Mouse (Mus musculus): ENCODE measurements around the gene Rpl11. TPM values are rescaled to one million over a fixed set of nuclear protein-coding genes. Genes with fewer than 3 reads are reported as not detected.
"Not testable (repeated sequence)": the region's sequence is repeated elsewhere in the genome, so short reads cannot be mapped to it uniquely, and the experiment has no call there.

The Rpl11 gene
- total RNA-seq, 2 experiments from 2014 or later = 209 to 218 TPM

DNA sequence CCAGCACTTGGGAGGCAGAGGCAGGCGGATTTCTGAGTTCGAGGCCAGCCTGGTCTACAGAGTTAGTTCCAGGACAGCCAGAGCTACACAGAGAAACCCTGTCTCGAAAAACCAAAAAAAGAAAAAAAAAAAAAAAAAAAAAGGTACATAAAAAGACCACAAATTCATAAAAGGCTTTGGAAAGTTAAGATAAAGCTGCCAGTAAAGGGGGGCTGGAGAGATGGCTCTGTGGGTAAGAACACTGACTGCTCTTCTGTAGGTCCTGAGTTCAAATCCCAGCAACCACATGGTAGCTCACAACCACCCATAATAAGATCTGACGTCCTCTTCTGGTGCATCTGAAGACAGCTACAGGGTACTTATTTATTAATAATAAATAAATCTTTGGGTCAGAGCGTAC lies 73.0 kb downstream of the Rpl11 start:
- DNase-seq = not testable (repeated sequence)

Other genes starting within 250 kb of the Rpl11 start
- 10 to 100 TPM; 22.6 to 25.2 TPM for gene Srsf10, start 197.7 kb downstream of the Rpl11 start, total RNA-seq (2021)
- gene Pnrc2, start 179.6 kb downstream of the Rpl11 start, total RNA-seq (2021) = 10 to 100 TPM; 25.7 to 36.4 TPM
- gene Cnr2, start 158.0 kb downstream of the Rpl11 start, total RNA-seq (2021) = under 1 TPM; 0.08 to 0.10 TPM
- gene Fuca1, start 132.7 kb downstream of the Rpl11 start, total RNA-seq (2021) = 10 to 100 TPM; 18.9 to 21.7 TPM
- gene Hmgcl, start 107.0 kb downstream of the Rpl11 start, total RNA-seq (2021) = 10 to 100 TPM; 41.5 to 42.3 TPM
- 1 to 10 TPM in 1 of 2 experiments, under 1 TPM in 1; 0.72 to 1.5 TPM for gene Gale, start 89.7 kb downstream of the Rpl11 start, total RNA-seq (2021)
- 10 to 100 TPM; 25.3 to 30.7 TPM for gene Lypla2, start 80.8 kb downstream of the Rpl11 start, total RNA-seq (2021)
- gene Pithd1, start 66.2 kb downstream of the Rpl11 start, total RNA-seq (2021) = 10 to 100 TPM; 22.0 to 22.6 TPM
- 10 to 100 TPM; 45.3 to 50.6 TPM for gene Eloa, start 31.7 kb downstream of the Rpl11 start, total RNA-seq (2021)
- 10 to 100 TPM; 13.5 to 21.2 TPM for gene Id3, start 90.1 kb upstream of the Rpl11 start, total RNA-seq (2021)
- gene E2f2, start 119.0 kb upstream of the Rpl11 start, total RNA-seq (2021) = 1 to 10 TPM; 1.8 to 3.5 TPM
- 1 to 10 TPM; 2.8 to 3.0 TPM for gene Asap3, start 152.9 kb upstream of the Rpl11 start, total RNA-seq (2021)
- 100 to 1,000 TPM; 234 to 298 TPM for gene Tcea3, start 194.3 kb upstream of the Rpl11 start, total RNA-seq (2021)
- 10 to 100 TPM; 25.4 to 26.1 TPM for gene Zfp46, start 231.3 kb upstream of the Rpl11 start, total RNA-seq (2021)

Data from gastrocnemius, postnatal 25 days (tissue).